Mouse (Mus musculus) MEL-GATA-1-ER (cell line): Measurements from ENCODE around the gene Fars2.

ENCODE experiments used
- DNase-seq: peaks from one replicate; pipeline ENCODE4 v3.0.0-alpha.2; 2012; ENCODE audit warnings: low read depth; ENCODE audit errors: extremely low read depth

Fars2 gene

DNA sequence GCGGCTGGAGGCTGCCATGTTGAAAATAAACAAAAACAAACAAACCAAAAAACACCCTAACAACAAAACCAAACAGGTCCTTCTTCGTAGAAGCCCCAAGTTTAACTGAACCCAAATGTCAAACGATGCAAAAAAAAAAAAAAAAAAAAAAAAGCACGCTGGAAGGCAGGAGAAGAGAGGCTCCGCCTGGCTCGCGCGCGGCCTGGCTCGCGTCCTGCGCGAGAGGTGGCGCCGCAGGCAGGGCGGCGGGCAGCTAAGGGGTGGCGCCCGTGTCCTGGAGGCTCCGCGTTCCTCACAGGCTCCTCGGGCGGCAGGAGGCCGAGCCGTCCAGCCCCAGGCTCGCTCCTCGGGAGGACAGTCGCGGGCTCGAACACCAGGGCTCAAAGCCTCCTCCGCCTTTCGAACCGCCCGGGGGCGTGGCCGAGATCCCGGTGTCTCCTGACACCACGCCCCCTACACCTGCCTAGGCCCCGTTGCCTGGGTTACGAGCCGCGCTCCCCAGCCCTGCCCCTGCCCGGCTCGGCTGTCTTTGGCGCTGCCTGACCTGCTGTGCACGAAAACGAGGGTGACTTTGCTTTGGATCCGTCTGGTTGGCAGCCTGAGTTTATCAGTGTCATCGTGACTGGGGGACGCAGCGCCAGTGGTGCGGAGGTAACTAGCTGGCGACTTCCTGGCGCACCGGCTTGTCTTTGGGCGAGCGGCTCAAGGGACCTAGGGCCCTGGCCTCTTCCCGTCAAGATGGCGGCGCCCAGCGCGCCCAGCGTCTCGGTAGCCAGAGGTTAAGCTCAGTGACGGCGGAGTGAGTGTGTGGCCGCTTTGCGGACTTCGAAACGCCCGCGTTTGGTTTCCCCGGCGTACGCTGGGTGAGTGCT, at the start of gene Fars2, which contains the start of gene Lyrm4:
Gene Fars2, plus strand, starts transcription at position 270 of the 872 bp plus-strand sequence.
Gene Lyrm4, minus strand, starts transcription at position 384 of the 872 bp plus-strand sequence.
- DNase-seq: peak; percentile 64

DNA sequence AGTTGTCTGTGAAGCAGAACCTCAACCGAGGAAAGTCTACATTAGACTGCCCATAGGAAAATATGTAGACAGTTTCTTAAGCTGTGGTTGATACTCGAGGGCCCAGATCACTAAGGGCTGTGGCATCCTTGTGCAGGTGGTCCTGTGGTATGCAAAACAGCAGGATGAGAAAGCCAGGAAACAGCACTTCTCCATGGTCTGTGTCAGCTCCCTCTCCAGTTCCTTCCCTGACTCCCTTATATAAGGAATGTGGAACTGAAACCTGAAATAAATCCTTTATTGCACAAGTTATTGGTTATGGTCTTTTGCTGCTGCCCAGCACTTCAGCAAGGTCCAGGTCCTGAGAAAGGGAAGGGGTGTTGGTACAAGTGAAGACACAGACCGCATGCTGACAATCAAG, 42.7 kb upstream of the Fars2 start:
- no peak for DNase-seq

DNA sequence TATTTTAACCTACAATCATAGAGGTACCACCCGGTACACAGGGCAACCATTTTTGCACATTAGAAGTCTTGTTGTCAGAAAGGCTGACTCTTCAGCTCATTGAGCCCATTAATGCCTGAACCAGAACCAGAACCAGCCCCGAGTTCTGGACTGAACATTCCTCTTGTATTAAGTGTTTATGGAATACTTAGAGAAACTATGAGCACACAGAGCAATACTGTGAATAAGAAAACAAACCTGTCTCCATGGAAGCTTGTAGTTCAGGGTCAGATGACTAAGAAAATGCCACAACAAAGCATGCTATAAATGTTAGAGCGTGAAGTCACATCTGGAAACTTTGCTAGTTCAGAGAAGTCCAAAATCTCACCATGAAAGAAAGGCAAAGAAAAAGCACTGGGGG, 35.6 kb upstream of the Fars2 start:
- DNase-seq: no peak

DNA sequence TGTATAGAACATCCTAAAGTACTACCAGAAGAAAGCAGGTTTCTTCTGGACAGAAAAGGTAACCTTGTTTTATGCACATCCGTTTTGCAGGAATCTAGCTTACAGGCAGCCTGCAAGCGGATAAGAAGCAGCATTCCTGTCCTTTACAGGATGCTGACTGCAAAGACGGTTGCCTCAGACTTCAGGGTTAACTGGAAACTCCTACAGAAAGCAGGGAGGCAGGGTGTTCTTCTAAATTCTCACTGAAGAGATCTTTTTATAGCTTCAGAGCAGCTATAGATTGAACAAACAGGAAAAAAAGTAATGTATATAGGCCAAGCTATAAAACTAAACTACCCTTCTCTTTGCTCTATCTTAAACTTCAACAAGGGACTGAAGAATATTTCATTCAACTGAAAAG, 32.5 kb upstream of the Fars2 start:
- no peak for DNase-seq

DNA sequence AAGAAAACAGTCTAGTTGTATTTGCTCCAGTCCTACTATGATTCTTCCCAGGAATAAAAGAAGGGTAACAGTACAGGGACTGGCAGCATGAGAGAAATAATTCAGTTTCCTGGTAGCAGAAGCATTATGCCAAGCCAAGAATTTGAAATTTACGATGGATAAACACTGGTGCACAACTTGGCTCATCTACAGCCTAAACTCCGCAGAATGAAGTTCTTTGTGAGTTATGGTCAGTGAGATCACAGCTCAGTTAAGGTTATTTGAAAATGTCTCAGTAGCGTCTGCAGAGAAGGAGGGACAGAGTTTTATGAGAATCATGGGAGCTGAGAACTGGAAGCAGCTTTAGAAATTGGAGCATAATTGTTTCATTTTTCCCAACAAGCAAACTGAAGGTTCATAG, 31.2 kb upstream of the Fars2 start:
- no peak for DNase-seq

DNA sequence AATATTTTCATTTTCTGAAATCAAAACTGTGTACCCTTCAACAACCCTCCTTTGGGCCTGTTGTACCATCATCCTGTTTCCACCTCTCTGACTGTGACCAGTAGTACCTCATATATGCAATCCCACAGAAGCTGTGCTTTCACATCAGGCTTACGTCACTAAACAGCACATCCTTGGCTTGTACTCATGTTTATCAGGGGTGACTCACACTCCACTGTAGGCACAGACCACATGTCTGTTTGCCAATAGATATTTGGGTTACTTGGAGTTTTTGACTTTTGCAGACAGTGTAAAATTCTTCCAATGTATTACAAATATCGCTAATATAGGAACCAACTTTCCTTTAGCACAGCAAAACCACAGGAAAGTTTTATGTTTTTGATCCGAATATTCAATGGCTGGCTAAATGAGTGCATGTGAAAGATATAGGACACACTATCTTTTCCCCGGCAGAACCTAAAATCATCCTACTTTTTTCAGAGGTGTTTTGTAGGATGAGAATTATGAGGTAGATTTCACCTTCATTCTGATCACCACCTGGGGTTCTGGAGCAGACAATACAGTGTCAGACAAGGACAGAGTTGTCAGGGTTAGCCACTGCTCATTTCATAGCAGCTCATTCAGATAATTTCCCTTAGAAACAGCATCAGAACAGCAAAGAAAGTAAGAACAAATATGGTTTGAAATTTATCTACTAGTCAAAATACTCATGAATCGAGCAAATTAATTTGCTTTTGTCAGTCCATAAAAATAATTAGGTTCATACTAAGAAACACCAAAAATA, 30.4 kb upstream of the Fars2 start:
- DNase-seq: peak; percentile 30

DNA sequence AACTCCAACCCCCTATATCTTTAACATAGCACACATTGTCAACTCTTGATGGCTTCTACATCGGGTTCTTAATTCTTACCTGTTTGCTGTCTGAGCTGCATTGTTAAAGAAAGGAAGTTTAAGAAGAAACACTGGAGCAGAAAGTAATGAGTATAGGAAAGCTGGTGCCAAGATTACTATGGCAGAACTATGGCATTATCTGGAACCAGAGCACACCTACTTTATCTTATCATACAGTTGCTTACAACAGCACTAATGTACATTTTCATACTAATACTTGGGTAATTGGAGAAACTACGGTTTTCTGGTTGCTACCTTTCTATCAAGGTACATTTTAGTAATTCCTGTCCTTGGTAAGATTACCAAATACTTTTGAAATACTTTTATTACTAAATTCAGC, 29.8 kb upstream of the Fars2 start:
- no peak for DNase-seq

DNA sequence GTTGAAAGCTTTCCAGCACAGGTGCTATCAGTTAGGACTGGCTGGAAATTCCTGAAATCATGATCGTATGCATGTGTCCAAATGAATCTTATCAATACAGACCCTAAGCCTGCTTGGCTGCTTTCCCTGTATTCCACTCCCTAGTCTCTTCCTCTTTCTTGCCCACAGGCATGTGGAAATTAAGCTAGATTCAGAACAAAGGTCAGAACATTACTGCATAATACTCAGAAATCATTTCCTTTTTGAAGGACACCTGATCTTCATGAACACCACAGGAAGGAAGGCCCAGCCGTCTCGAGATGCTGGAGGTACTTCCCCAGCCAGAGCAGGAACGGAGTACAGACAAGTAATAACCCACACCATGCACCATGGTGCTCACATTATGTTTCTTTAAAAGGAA, 29.0 kb upstream of the Fars2 start:
- peak; percentile 14 for DNase-seq

DNA sequence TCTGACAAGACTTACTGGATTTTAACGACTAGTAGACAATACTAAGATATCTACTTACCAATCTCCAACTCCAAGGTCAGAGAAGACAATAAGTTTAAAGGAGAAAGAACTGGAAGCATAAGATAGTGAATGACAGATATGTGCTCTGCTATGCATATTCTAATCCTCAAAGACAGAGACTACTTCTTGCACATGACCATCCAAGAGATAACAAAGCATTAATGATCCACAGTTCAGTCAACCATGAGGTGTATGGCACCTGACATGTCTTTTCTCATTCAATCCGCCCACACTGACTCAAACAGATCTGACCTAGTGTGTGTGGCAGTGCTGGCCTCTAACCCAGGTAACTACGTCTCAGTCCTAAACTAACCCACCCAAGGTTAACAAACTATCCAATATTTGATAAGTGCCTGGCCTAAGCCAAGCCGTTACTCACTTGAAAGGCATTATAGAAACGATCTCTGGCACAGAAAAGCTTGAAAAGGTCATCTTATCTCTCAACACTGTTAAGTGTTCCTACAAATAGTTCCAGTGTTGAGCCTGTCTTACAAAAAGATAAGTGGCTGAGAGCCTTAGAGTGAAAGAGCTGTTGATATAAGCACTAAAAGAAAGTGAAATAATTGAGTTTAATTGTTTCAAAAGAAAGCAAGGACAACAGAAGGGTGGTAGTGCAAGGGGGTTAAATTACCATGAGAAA, 20.4 kb upstream of the Fars2 start:
- DNase-seq: no peak

DNA sequence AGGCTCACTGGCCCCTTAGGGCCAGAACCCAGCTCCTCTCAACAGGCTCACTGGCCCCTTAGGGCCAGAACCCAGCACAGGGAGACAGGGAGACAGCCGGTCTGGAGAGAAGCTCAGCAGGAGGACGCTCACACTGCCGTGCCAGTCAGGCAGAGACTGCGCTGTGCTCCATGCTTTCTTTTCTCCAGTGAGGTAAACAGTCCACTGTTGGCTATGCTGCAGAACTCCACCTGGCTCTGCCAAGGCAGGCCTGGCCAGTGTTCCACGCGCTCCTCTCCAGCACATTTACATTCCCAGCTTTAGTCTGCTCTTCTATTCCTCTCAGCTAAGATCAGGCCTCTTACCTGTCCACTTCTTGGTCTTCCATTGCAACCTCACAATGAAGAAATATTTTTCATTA, 11.6 kb upstream of the Fars2 start:
- no peak for DNase-seq

DNA sequence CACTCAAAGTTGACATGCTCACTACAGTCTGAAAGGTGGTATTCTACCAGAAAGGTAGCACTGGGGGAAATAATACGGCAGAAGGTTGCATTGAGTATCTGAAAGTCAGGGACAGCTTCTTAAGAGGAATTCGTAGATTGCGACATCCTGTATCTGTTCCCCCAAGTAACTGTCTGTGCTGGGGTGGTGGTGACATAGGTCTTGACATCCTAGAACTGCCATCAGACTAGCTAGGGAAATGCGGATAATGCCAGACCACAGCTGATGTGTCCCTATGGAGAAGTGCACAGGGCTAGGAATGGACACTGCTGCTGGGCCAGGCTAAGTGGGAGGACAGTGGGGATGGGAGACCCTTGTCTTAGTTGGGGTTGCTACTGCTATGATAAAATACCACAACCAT, 8.7 kb upstream of the Fars2 start:
- DNase-seq: no peak

DNA sequence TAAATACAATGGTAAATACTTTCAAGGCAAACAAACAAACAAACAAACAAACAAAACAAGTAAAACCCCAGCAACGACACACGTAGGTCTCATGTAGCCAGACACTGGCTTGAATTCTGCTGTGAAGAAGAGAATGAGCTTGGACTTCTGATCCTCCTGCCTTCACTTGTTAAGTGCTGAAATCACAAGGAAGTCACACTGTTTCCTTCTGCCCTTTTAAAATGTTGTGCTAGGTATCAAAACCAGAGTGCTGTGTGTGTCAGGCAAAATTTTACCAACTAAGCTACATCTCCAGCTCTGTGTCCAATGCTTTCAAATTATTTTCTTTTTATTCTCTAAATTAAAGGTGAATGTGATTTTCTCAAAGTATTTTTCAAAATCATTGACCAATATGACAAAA, 5.9 kb upstream of the Fars2 start:
- no peak for DNase-seq

DNA sequence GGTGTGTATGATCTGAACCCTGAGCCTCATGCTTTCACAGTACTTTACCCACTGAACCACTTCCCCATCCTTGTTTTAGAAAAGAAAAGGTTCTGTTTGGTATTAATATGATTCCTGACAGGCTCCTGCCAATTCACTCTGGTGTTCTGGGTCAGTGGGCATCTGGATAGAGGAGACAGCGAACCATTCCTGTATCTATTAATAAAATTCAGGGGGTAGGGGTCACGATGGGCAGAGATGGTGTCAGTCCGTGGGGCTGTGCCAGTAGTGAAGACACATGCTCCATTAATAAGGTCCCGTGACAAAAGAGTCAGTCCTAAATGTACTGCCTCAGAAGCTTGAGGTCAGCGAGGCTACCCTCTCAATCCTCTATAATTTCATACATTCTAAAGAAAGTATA, 4.0 kb upstream of the Fars2 start:
- DNase-seq: no peak

DNA sequence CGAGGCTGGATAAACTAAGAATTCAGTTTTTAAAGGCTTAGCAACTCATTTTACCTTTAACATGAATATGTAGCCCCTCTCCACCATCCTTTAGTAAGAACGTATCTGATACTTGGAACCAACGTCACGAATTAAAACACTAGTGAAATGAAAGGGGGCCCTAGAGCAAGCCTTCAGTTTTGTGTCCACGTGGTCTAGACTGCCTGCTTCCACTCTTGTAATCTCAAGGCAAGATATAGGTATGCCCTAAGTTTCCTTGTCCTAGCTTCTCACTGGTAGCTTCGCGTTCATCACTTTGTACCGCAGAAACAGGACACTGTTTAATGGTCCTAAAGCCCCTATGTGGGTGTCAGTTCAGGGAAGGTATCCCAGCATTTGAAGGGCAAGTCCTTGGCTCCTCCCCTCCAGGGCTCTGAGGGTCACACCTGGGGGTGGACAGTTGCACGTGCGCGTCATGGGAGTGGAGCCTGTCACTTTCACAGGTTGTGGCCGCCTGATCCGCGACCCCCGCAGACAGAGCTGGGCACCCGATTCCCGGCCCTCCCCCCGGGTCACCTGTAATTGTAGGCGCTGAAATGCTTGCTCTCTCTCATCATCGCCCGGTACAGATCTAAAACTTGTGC, 581 bp upstream of the Fars2 start:
- peak; percentile 36 for DNase-seq

DNA sequence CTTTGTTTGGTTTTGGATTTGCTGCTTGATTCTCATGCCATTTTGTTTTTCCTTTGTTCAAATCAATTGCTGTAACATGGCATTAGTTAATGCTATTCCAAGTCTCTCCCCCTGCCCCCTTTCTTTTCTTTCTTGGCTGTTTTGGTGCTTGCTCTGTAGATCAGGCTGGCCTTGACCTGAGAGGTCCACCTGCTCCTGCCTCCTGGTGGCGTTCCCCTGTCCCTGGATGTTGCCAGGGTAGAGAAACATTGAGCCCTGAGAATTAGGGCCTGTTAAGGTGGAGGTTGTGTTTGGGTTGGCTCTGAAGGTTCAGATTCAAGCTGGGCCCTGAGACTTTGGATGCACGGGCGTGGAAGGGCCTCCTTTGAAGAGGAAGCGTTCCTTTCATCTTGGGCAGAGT, 2.5 kb downstream of the Fars2 start:
- no peak for DNase-seq

DNA sequence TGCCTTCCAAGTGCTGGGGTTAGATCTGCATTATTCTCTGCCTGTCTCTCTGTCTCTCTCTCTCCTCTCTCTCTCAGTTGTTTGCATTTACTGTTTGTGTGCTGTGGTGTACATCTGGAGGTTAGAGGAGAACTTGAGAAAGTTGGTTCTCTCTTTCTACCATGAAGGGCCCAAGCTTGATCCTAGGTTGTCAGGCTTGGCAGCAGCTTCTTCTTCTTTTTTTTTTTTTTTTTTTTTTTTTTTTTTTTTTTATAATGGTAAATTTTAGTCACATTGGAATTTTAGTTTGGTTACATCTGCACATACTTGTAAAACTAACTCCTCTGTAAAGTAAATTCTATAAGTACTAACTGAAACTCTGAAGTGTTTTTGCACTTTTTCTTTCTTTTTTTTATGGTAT, 3.4 kb downstream of the Fars2 start:
- DNase-seq: no peak

DNA sequence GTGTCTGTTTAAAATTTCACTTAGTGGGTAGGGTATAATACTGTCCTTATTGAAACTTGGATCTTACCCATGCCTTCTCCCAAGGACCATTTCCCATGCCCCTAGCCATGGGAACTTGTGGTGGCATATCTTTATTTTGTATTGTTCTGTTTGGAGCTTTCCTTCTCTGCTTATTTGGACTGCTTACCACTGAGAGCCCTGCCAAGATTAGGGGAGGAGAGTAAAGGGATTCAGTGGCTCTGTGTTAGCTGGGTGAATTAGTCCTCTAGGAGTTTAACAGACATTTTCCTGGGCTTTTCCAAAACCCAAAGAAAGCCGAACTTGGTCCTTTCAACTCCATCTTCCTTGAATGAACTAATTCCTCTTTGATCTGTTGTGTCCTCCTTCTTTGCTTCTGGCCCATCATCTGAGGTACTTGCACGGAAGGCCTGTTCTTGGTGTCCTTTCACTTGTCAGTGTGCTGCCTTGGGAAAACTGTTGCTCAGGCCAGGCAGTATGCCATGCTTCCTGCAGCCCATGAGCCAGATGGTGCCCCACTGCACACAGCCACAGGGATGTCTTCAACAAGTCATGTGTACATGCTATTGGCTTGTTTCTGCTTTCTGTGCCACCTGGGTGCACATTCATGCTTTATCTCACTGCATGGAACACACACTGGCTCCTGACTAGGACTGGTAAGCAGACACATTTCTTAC, 12.3 kb downstream of the Fars2 start:
- DNase-seq: no peak

DNA sequence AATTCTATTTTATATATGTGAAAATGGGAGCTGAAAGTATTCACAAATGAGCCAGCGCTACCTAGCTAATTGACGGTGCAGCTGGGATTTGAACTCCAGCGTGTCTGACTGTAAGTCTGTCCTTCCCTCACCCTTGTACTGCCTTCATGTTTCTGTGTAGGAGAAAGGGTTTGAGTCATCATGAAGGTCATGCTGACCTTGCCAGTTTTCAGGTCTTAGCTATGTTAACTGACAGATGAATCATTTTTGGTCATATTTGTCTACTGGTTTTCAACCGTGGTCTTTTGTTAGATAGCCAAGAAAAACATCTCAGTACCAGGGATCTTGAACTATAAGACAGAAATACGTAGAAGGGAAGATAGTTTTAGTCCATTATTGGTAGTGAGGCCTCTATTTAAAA, 14.2 kb downstream of the Fars2 start:
- no peak for DNase-seq

DNA sequence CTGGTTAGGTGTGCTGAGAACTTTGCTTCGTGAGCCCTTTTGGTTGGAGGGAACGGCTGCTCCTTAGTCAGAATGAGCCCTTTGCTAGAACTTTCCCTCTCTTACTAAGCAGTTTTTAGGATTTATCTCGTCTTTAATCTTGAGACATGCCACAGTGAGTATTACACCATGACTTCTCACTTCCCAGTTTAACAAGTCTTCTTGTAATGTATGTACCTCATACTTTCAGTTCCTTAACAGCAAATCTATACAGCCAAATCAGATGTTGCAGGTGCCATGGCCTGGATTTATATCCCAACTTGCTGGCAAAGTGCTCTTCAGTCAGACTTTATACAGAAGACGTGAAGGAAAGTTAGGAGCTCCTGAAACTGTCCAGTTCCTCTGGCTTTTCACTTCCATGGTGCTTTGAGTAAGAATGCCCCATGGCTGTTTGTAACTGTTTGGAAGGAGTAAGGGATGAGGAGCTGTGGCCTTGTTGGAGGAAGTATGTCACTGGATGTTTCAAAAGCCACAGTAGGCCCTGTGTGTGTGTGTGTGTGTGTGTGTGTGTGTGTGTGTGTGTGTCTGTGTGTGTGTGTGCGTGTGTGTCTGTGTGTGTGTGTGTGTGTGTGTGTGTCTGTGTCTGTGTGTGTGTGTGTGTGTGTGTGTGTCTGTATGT, 14.9 kb downstream of the Fars2 start:
- no peak for DNase-seq

DNA sequence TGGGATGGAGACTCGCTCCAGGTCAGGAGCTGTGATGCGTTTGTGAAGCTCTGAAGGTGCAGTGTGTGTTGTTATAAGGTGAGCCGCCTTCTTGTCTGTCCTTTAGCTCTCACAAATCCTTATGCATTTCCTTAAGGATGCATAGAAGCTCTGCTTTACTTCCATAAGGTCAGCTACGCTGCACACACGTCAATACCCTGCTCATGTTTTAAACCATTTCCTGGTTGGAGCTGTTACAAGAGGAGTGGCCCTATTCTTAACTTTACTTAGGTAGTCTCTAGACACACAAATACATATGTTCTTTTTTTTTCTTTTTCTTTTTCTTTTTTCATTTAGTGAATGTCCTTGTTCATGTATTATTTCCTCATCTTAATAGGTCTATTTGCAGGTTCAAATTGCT, 22.5 kb downstream of the Fars2 start:
- no peak for DNase-seq
